Mouse (Mus musculus) midbrain, embryonic 13.5 days (tissue): Measurements from ENCODE around the gene Gm42957. TPM values are rescaled to one million over a fixed set of nuclear protein-coding genes. Genes with fewer than 3 reads are reported as not detected.
A peak's percentile ranks its signal among the peaks of the same experiment; 100 is the strongest.

Experiments used
- ATAC-seq: fragments of 200-750 bp; cut with Nextera tagmentation; 2 replicates; pipeline ENCODE4 v1.8.0; 2017; ENCODE audit warnings: mild to moderate bottlenecking, moderate TSS enrichment, moderate library complexity
- H3K27ac ChIP-seq: fragments of 300-500 bp; sonication (generic); 2 replicates; pipeline ENCODE4 v1.5.1; 2015; ENCODE audit warnings: inconsistent platforms, mild to moderate bottlenecking, moderate library complexity
- H3K27me3 ChIP-seq: fragments of 300-500 bp; sonication (generic); 2 replicates; pipeline ENCODE4 v1.6.1; 2015; ENCODE audit warnings: mild to moderate bottlenecking, inconsistent platforms
- H3K36me3 ChIP-seq: fragments of 300-500 bp; sonication (generic); 2 replicates; pipeline ENCODE4 v1.6.1; 2015; ENCODE audit warnings: mild to moderate bottlenecking, inconsistent platforms
- H3K4me1 ChIP-seq: fragments of 300-500 bp; sonication (generic); replicated peaks from 2 replicates; pipeline ENCODE4 v1.6.1; 2015; ENCODE audit warnings: inconsistent platforms
- H3K4me2 ChIP-seq: fragments of 300-500 bp; sonication (generic); replicated peaks from 2 replicates; pipeline ENCODE4 v1.6.1; 2015; ENCODE audit warnings: moderate library complexity, mild to moderate bottlenecking, inconsistent platforms
- H3K4me3 ChIP-seq: fragments of 300-500 bp; sonication (generic); replicated peaks from 2 replicates; pipeline ENCODE4 v1.5.1; 2015; ENCODE audit warnings: mild to moderate bottlenecking, inconsistent platforms
- H3K9ac ChIP-seq: fragments of 300-500 bp; sonication (generic); replicated peaks from 2 replicates; pipeline ENCODE4 v1.6.1; 2015; ENCODE audit warnings: mild to moderate bottlenecking, inconsistent platforms
- H3K9me3 ChIP-seq: fragments of 300-500 bp; sonication (generic); 2 replicates; pipeline ENCODE4 v1.6.1; 2016; ENCODE audit warnings: mild to moderate bottlenecking, inconsistent platforms
- WGBS: fragments of 180-500 bp; shearing (Covaris S2); methylation state at CpG from one replicate; pipeline ENCODE4 v1.1.7; 2015; 5-methylcytosine and 5-hydroxymethylcytosine counted together
- polyA plus RNA-seq: library from polyadenylated mRNA; unstranded; fragments of >200 nt; fragmentation: Nextera tagmentation; extraction: Ambion mirVana; gene quantifications from 2 replicates; pipeline ENCODE4 v1.2.1, GENCODE M21; 2015

The Gm42957 gene
- polyA plus RNA-seq, 1 experiment from 2014 or later, result 0.16 TPM

GRCm38 (mm10) chr3:96629729-96630600, 5.3 kb upstream of the Gm42957 start, which contains the start of gene Rbm8a:
Gene Rbm8a, plus strand, starts transcription at chr3:96629933.
- H3K4me2 ChIP-seq, result peak within 1 kb of the TSS; percentile 89
- H3K4me3 ChIP-seq, result peak within 1 kb of the TSS; percentile 76
- H3K4me1 ChIP-seq, result peaks cover 23% of the 10 kb centered on the region
- no peaks in the 10 kb centered on the region for H3K9me3 ChIP-seq
- no peaks in the 10 kb centered on the region for H3K27me3 ChIP-seq
- H3K9ac ChIP-seq, result peak within 1 kb of the TSS; percentile 78
- WGBS, result 2% methylated on average over 48 of the region's 48 CpGs
- H3K27ac ChIP-seq, result peak within 1 kb of the TSS; percentile 79
- H3K36me3 ChIP-seq, result peaks cover 33% of the 10 kb centered on the region
- ATAC-seq, result peak; percentile 96

- Histone ChIP-seq H3K4me2 (no peak overlapping the region), H3K27me3 (no peaks in the 10 kb centered on the region), H3K4me1 (peaks cover 39% of the 10 kb centered on the region), H3K36me3 (peaks cover 22% of the 10 kb centered on the region), H3K9ac (no peak overlapping the region), H3K9me3 (no peaks in the 10 kb centered on the region), H3K4me3 (no peak overlapping the region), H3K27ac (no peak overlapping the region)
- no peak for ATAC-seq
Measured at GRCm38 (mm10) chr3:96632058-96632457, 3.2 kb upstream of the Gm42957 start.

DNA sequence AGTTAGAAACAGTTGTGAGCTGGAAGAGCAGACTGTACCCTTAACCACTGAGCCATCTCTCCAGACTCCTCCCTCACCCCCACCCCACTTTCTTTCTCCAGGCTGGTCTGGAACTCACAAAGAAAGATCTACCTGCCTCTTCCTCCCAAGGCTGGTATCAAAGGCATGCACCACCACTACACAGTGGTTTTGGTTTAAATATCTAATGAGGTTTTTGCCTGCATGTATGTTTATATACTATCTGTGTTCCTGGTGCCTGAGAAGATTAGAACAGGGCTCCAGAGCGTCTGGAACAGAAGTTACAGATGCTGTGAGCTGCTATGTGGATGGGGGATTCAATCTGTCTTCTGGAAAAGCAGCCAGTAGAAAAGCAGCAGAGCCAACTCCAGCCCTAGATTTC, 1.3 kb upstream of the Gm42957 start:
- no peaks in the 10 kb centered on the region for H3K9me3 ChIP-seq
- 74% methylated on average over 1 of the region's 1 CpGs for WGBS
- peaks cover 38% of the 10 kb centered on the region for H3K36me3 ChIP-seq
- no peaks in the 10 kb centered on the region for H3K27me3 ChIP-seq
- H3K9ac ChIP-seq, result no peak overlapping the region
- H3K4me3 ChIP-seq, result no peak overlapping the region
- no peak overlapping the region for H3K27ac ChIP-seq
- no peak overlapping the region for H3K4me2 ChIP-seq
- peaks cover 40% of the 10 kb centered on the region for H3K4me1 ChIP-seq
- no peak for ATAC-seq

GRCm38 (mm10) chr3:96635906-96636305, 632 bp downstream of the Gm42957 start:
- H3K9me3 ChIP-seq, result no peaks in the 10 kb centered on the region
- peaks cover 28% of the 10 kb centered on the region for H3K4me1 ChIP-seq
- WGBS, result 11% methylated on average over 15 of the region's 15 CpGs
- H3K36me3 ChIP-seq, result peaks cover 52% of the 10 kb centered on the region
- ATAC-seq, result no peak
- peak overlapping the region; percentile 94 for H3K4me2 ChIP-seq
- H3K9ac ChIP-seq, result peak overlapping the region; percentile 95
- peak overlapping the region; percentile 95 for H3K4me3 ChIP-seq
- no peaks in the 10 kb centered on the region for H3K27me3 ChIP-seq
- H3K27ac ChIP-seq, result peak overlapping the region; percentile 88

DNA sequence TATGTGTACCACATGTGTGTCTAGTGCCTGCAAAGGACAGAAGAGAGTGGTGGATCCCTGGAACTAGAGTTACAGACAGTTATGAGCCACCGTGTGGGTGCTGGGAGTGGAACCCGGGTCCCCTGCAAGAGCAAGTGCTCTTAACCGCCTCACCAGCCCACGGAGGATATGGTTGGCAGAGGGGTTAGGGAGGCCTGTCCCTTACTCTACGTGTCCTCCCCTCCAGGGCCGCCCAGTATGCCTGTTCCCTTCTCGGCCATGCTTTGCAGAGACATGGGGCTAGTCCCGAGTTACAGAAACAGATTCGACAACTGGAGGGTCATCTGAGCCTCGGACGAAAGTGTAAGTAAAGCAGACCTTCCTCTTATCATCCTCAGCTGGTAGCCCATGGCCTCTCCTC, 1.2 kb downstream of the Gm42957 start:
- Histone ChIP-seq H3K27me3 (no peaks in the 10 kb centered on the region), H3K4me1 (peaks cover 24% of the 10 kb centered on the region), H3K36me3 (peaks cover 54% of the 10 kb centered on the region), H3K27ac (no peak overlapping the region), H3K9ac (peak overlapping the region; percentile 95), H3K4me2 (peak overlapping the region; percentile 94), H3K9me3 (no peaks in the 10 kb centered on the region), H3K4me3 (peak overlapping the region; percentile 95)
- ATAC-seq, result no peak
- WGBS, result 72% methylated on average over 11 of the region's 11 CpGs

GRCm38 (mm10) chr3:96639219-96639618, 3.9 kb downstream of the Gm42957 start:
- WGBS, result 85% methylated on average over 1 of the region's 1 CpGs
- Histone ChIP-seq H3K27me3 (no peaks in the 10 kb centered on the region), H3K9me3 (no peaks in the 10 kb centered on the region), H3K27ac (no peak overlapping the region), H3K4me1 (peaks cover 24% of the 10 kb centered on the region), H3K36me3 (peaks cover 50% of the 10 kb centered on the region), H3K4me2 (no peak overlapping the region), H3K9ac (no peak overlapping the region), H3K4me3 (no peak overlapping the region)
- ATAC-seq, result no peak

- 68% methylated on average over 7 of the region's 7 CpGs for WGBS
- Histone ChIP-seq H3K9ac (no peak within 1 kb of the TSS), H3K4me2 (no peak within 1 kb of the TSS), H3K4me1 (no peaks in the 10 kb centered on the region), H3K27me3 (no peaks in the 10 kb centered on the region), H3K9me3 (no peaks in the 10 kb centered on the region), H3K36me3 (peaks cover 33% of the 10 kb centered on the region), H3K27ac (no peak within 1 kb of the TSS), H3K4me3 (no peak within 1 kb of the TSS)
- ATAC-seq, result no peak
Measured at GRCm38 (mm10) chr3:96645018-96645649, 9.9 kb downstream of the Gm42957 start, which contains the start of gene Itga10. Gene Itga10, plus strand, starts transcription at chr3:96645584.

GRCm38 (mm10) chr3:96647365-96647764, 12.1 kb downstream of the Gm42957 start:
- Histone ChIP-seq H3K4me2 (no peak overlapping the region), H3K27me3 (no peaks in the 10 kb centered on the region), H3K9ac (no peak overlapping the region), H3K9me3 (no peaks in the 10 kb centered on the region), H3K4me1 (no peaks in the 10 kb centered on the region), H3K27ac (no peak overlapping the region), H3K4me3 (no peak overlapping the region), H3K36me3 (peaks cover 21% of the 10 kb centered on the region)
- whole genome bisulfite sequencing, result 82% methylated on average over 3 of the region's 3 CpGs
- no peak for ATAC-seq

GRCm38 (mm10) chr3:96660901-96661300, 25.6 kb downstream of the Gm42957 start:
- H3K4me1 ChIP-seq, result peaks cover 12% of the 10 kb centered on the region
- 0 out of 2 replicates have a peak, but pooled peaks cover 7% of the 10 kb centered on the region for H3K36me3 ChIP-seq
- ATAC-seq, result no peak
- WGBS, result 86% methylated on average over 2 of the region's 2 CpGs
- H3K4me2 ChIP-seq, result no peak overlapping the region
- H3K4me3 ChIP-seq, result no peak overlapping the region
- H3K9ac ChIP-seq, result no peak overlapping the region
- no peaks in the 10 kb centered on the region for H3K9me3 ChIP-seq
- no peak overlapping the region for H3K27ac ChIP-seq
- 0 out of 2 replicates have a peak, but pooled peaks cover 3% of the 10 kb centered on the region for H3K27me3 ChIP-seq

- no peak overlapping the region for H3K27ac ChIP-seq
- no peaks in the 10 kb centered on the region for H3K36me3 ChIP-seq
- WGBS, result 49% methylated on average over 8 of the region's 8 CpGs
- 0 out of 2 replicates have a peak, but pooled peaks have one; percentile 25 for ATAC-seq
- H3K27me3 ChIP-seq, result 0 out of 2 replicates have a peak, but pooled peaks cover 3% of the 10 kb centered on the region
- no peaks in the 10 kb centered on the region for H3K9me3 ChIP-seq
- peaks cover 12% of the 10 kb centered on the region for H3K4me1 ChIP-seq
- H3K4me3 ChIP-seq, result peak overlapping the region; percentile 32
- peak overlapping the region; percentile 58 for H3K4me2 ChIP-seq
- H3K9ac ChIP-seq, result peak overlapping the region; percentile 55
Measured at GRCm38 (mm10) chr3:96662731-96663316, 27.6 kb downstream of the Gm42957 start.

GRCm38 (mm10) chr3:96663432-96664239, 28.4 kb downstream of the Gm42957 start:
- Histone ChIP-seq H3K4me2 (peak overlapping the region; percentile 58), H3K27ac (0 out of 2 replicates have a peak overlapping the region, but pooled peaks have one; percentile 39), H3K27me3 (0 out of 2 replicates have a peak, but pooled peaks cover 3% of the 10 kb centered on the region), H3K9ac (peak overlapping the region; percentile 55), H3K36me3 (no peaks in the 10 kb centered on the region), H3K4me3 (peak overlapping the region; percentile 32), H3K4me1 (peaks cover 12% of the 10 kb centered on the region), H3K9me3 (no peaks in the 10 kb centered on the region)
- peak; percentile 95 for ATAC-seq
- 4% methylated on average over 18 of the region's 18 CpGs for WGBS
